Mouse (Mus musculus): Measurements from ENCODE around the gene Kctd17.

The Kctd17 gene

DNA sequence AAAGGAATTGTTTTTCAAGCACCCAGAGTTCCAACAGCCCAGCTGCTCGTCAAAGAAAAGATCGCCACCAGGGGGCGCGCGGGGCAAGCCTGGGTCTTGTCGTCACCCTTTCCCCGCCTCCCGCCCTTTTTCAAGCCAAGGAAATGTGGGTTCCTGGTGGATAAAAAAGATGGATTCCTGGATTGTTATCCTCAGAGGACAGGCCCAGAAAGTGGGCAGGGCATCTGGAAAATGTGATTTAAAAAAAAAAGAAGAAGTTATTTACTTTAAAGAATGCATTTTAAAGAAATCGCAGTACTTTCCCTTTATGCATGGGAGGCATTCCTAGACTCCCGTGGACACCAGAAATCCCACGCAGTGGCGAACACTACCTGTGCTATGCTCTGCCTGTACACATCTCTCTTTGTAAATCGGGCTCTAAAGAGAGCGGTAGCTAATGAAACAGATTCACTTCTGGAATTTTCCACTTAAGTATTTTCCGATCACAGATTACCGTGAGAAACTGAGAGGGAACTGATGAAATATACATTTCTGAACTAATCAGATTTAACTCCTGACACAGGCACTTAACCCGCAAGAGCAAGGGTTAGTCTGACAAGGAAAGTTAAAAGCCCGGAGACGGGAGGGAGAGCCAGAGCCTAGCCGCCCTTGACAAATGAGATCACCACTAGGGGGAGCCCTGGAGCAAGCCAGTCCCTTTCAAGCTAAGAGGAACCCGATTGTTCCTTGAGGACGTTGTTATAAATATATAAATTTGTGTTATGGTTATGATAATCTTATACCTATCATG, 19.6 kb downstream of the Kctd17 start:
- peak; percentile 80 to 92 for DNase-seq (ENCODE audit: low spot score in 2 of 2)

GRCm38 (mm10) chr15:78449131-78449530, 20.8 kb downstream of the Kctd17 start:
- no peak for DNase-seq (ENCODE audit: low spot score in 2 of 2)

DNA sequence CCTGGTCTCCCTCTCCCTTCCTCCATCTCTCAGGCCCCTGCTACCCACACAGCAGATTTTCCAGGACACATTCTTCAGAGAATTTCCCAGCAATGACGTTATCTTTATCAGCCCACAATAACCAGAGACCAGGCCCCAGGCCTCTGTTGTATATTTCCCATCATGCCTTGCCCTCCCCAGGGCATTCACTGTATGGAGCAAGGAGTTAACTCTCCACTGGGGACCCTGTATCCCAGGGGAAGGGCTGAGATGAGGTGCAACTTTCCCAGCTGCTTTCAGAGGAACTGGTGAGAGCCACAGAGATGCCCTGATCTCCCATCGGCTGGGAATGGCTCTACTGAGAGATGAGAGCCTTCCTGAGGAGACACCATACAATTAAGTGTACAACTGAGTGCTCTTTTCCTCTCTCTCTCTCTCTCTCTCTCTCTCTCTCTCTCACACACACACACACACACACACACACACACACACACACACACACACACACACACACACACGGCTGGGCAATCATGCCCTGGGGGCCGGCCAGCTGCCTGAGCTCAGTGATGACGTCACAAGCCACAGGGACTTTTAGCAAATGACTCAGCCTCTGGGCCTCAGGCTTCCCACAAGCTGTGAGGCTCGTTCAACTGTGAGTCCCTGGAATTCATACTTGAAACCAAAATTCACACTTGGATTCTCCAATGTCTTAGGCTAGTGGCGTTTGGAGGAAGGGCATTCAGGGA, 21.5 kb downstream of the Kctd17 start:
- DNase-seq (ENCODE audit: low spot score in 2 of 2): no peak

GRCm38 (mm10) chr15:78450419-78450768, 22.0 kb downstream of the Kctd17 start:
- no peak for DNase-seq (ENCODE audit: low spot score in 2 of 2)

DNA sequence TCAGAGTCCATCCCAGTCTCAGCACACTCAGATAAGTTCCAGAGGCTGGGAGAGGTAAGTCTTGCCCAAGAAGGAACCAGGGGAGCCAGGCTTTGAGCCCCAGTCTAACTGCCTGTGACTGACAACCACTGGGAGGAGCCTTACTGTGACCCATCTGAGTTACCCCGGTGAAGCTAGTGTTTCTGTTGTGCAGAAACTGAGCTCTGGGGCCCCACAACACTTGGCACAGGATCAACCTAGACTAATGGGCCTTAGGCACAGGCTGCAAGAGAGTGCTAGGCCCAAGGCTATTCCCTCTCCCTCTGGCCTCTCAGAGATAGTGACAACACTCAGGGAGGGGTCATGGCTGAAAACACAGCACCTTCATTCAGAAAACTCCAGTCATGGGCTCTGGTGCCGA, 22.8 kb downstream of the Kctd17 start:
- DNase-seq (ENCODE audit: low spot score in 2 of 2): no peak

DNA sequence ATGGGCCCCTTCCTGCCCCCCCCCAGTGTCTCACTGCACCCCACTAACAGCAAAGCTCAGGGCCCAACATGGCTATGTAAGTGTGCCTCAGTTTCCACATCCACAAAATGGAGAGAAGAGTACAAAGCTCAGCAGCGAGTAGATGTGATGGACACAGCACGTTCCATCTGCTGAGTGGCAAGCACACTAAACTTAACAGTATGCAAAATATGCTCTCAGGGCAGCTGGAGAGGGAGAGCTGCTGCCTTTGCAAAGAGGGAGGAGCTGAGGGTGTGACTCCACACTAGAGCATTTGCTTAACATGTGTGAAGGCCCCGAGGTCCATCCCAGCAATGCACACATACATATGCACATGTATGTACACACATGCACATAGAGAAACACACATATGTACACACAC, 24.6 kb downstream of the Kctd17 start:
- DNase-seq (ENCODE audit: low spot score in 2 of 2): no peak

- no peak for DNase-seq (ENCODE audit: low spot score in 2 of 2)
Observed at GRCm38 (mm10) chr15:78455168-78455567, 26.8 kb downstream of the Kctd17 start.

DNA sequence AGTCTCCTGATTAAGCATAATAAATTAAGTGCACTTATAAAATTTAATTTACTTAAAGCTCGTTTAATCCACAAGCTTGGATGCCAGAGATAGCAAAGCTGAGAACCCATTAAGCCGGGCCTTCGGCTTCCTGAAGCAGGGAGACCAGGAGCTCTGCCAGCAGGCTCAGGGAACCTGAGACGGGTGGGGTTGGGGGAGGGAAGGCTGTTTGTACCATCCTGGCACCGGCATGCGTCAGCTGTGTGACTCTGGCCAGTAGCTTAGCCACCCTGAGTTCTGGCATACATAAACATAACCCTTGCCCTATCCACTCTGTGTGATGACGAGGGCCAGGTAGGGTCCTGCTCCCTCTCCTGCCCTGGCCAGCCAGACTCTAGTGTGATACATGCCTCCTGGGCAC, 27.7 kb downstream of the Kctd17 start:
- DNase-seq (ENCODE audit: low spot score in 2 of 2): no peak

- no peak for DNase-seq (ENCODE audit: low spot score in 2 of 2)
Observed at GRCm38 (mm10) chr15:78457193-78457592, 28.8 kb downstream of the Kctd17 start.

DNA sequence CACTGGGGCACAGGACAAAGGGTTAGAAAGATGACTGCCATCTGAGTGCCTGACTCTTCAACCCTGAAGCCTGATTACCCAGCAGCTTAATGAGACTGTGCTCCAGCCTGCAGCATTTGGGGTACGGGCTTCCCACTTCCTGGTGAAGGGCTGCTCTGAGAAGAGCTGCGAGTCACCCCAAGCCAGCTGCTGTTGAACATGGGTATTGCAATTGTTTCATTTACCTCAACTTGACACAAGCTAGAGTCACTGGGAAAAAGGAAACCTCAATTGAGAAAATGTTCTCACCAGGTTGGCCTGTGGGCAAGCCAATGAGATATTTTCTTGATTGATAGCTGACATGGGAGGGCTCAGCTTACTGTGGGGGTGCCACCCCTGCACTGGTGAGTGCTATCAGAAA, 34.6 kb downstream of the Kctd17 start:
- DNase-seq (ENCODE audit: low spot score in 2 of 2): no peak

- no peak for DNase-seq (ENCODE audit: low spot score in 2 of 2)
Observed at GRCm38 (mm10) chr15:78466809-78467208, 38.4 kb downstream of the Kctd17 start.

DNA sequence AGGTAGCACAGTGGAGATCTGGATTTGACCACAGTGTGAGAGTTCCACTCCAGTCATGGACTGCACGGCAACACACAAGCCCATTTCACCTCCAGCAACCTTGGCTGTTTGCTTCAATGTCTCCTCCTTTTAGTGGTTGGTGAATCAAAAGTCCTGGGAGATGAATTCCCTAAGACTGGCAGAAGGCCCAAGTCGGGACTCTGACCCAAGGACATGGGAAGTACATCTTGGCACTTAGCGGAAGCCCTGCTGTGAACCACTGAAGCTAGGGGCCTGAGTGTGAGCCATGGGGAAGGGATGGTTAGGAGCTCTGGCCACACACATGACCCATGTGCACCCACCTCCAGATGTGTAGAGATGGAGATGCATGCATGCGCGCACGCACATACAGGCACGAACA, 39.2 kb downstream of the Kctd17 start:
- DNase-seq (ENCODE audit: low spot score in 2 of 2): no peak

GRCm38 (mm10) chr15:78468379-78468937, 40.1 kb downstream of the Kctd17 start, which contains the start of gene Tmprss6:
Gene Tmprss6 (minus strand): TSS chr15:78468634.
- DNase-seq (ENCODE audit: low spot score in 2 of 2): no peak

DNA sequence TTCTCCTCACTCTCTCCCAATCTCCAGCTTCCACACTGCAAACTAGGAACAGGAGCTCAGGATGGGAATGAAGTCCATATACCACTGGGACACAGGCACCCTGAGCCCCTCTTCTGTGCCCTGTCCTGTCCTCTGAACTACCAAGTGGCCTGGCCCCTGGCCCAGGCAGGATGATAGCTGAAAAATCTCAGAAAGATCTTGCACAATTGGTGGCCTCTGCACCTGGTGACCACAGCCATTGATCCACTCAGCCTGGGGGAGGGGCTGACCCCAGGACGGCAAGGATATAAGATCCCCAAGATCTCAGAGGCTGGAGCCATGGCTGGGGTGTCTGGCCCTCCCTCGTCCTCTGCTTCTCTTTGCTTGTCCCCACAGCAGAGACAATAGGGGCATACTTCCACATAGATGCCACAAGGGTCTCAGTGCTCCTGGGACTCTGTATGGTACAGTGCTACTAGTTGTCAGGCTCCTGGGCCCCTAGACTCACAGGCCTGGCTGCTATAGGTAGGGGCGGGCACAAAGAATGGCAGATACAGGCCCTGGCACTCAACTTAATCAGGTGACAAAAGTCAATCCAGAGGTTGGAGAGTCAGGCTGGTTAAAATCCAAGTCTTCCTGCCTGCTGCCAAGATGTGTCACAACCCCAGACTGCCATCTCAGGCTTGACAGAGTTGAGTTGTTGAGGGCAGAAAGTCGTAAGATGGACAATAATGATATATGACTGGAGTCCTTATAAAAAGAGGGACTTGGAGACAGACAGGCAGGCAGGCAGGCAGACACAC, 42.3 kb downstream of the Kctd17 start:
- no peak for DNase-seq (ENCODE audit: low spot score in 2 of 2)

DNA sequence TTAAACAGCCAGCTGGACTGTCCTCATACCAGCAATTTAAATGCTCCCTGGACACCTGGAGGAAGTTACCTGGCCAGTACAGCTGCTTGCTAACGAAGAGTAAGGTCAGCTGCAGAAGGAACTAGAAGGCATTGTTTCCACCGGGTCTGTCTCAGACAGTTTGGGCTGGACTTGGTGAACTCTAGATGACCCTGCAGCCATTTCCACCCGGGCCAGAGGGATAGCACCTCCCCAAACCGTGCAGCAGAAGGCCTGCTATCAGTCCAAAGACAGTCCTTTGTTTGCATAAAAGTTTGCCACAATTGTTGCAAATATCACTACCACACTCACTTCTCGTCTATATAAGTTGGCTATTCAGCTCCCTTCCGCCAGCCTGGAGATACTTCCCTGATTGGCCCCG, 43.5 kb downstream of the Kctd17 start:
- DNase-seq (ENCODE audit: low spot score in 2 of 2): no peak

- DNase-seq (ENCODE audit: low spot score in 2 of 2): no peak
Observed at GRCm38 (mm10) chr15:78473442-78473841, 45.1 kb downstream of the Kctd17 start.

- no peak for DNase-seq (ENCODE audit: low spot score in 2 of 2)
Observed at GRCm38 (mm10) chr15:78475604-78476031, 47.3 kb downstream of the Kctd17 start.

- no peak for DNase-seq (ENCODE audit: low spot score in 2 of 2)
Observed at GRCm38 (mm10) chr15:78476878-78477277, 48.5 kb downstream of the Kctd17 start.

DNA sequence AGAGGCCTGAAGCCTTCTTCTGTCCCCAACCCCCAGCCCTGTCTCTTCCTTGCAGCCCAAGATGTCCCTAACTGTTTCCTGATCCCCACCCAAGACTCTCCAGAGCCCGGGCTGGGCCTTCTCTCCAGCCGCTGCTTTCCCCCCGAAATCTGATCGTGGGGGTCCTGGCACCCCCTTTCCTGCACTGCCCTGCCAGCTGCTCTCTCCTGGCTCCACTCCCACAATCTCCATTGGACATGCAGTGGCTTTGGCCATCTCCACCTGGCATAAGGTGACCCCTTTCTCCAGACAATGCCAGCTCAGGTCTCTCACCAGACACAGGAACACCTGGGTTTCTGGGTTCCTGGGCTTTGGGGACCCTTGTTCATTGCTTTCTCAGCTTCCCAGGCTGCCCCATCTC, 49.7 kb downstream of the Kctd17 start:
- DNase-seq (ENCODE audit: low spot score in 2 of 2): no peak

GRCm38 (mm10) chr15:78479470-78479869, 51.1 kb downstream of the Kctd17 start:
- DNase-seq (ENCODE audit: low spot score in 2 of 2): no peak

GRCm38 (mm10) chr15:78480111-78480510, 51.7 kb downstream of the Kctd17 start:
- DNase-seq (ENCODE audit: low spot score in 2 of 2): no peak

DNA sequence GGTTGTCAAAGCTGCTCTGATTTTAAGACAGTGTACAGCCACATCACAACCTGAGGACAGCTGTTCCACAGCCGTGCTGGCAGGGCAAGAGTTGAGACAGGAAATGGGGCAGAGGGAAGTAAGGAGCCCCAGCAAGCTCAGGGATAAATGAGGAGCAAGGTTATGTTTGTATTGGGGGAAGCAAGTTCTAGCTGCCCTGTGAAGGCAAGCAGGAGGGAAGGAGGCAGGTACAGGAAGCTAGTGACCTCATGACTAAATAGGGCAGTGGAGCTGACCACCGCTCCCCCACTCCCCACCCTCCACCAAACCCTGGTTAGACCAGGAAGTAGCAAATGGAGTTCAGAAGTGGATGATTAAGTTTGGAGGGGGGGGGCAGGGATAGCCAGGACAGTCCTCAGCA, 52.6 kb downstream of the Kctd17 start:
- no peak for DNase-seq (ENCODE audit: low spot score in 2 of 2)
